ENCODE assay signal across 26 mouse cellular contexts in genomic region chr7:136213962-136214308, GRCm38 (mm10).
A peak's percentile ranks its signal among the peaks of the same experiment; 100 is the strongest.
DNase-seq lines count a peak whose midpoint lies in the region; ATAC-seq lines count a peak whose summit lies in the region.
"Had no signal": no experiment of that assay in that cellular context is flagged by ENCODE, and none has a peak within 500 bp of the region (broad histone marks: within the 10 kb centered on the region; RNA-seq: fewer than 3 reads in every experiment).

No protein-coding gene starts in this region.

- no peaks in the 10 kb centered on the region; the same call in 1 of the 2 replicates for H3K27me3 ChIP-seq in kidney, embryonic 14.5 days (ENCODE audit: control insufficient read depth, insufficient read depth, low read length)
- H3K27me3 ChIP-seq in embryonic facial prominence, embryonic 15.5 days = peaks cover 23% of the 10 kb centered on the region
- H3K27me3 ChIP-seq in limb, embryonic 13.5 days = peaks cover 68% of the 10 kb centered on the region
- H3K27me3 ChIP-seq: midbrain, embryonic 15.5 days; neural tube, embryonic 12.5 days; stomach, embryonic 15.5 days had no signal

- no peak overlapping the region for H3K9ac ChIP-seq in kidney, embryonic 14.5 days (ENCODE audit: low read depth, low read length)
- no peak overlapping the region for H3K9ac ChIP-seq in embryonic facial prominence, embryonic 15.5 days
- H3K9ac ChIP-seq in limb, embryonic 13.5 days = no peak overlapping the region
- H3K9ac ChIP-seq: hindbrain, embryonic 13.5 days; liver, embryonic 12.5 days; midbrain, embryonic 15.5 days; neural tube, embryonic 12.5 days; stomach, embryonic 15.5 days had no signal

- WGBS in kidney, embryonic 14.5 days = 23% methylated on average over 3 of the region's 3 CpGs
- 40% methylated on average over 3 of the region's 3 CpGs for WGBS in embryonic facial prominence, embryonic 15.5 days
- WGBS in limb, embryonic 13.5 days = 14% methylated on average over 3 of the region's 3 CpGs

- no peak overlapping the region for H3K4me3 ChIP-seq in kidney, embryonic 14.5 days (ENCODE audit: low read length)
- no peak overlapping the region for H3K4me3 ChIP-seq in embryonic facial prominence, embryonic 15.5 days (replicated peaks)
- H3K4me3 ChIP-seq in limb, embryonic 13.5 days = no peak overlapping the region
- H3K4me3 ChIP-seq: forebrain, embryonic 10.5 days; heart, adult 2 months; hindbrain, embryonic 13.5 days; liver, embryonic 12.5 days; midbrain, embryonic 15.5 days; neural tube, embryonic 12.5 days; stomach, embryonic 15.5 days had no signal

- H3K4me2 ChIP-seq in kidney, embryonic 14.5 days (replicated peaks; ENCODE audit: low read depth, low read length) = no peak overlapping the region
- no peak overlapping the region for H3K4me2 ChIP-seq in embryonic facial prominence, embryonic 15.5 days (replicated peaks)
- peak overlapping the region; percentile 41 for H3K4me2 ChIP-seq in limb, embryonic 13.5 days (replicated peaks)
- H3K4me2 ChIP-seq: hindbrain, embryonic 13.5 days; liver, embryonic 12.5 days; midbrain, embryonic 15.5 days; stomach, embryonic 15.5 days had no signal

- H3K9me3 ChIP-seq in kidney, embryonic 14.5 days (ENCODE audit: control insufficient read depth, low read length) = no peaks in the 10 kb centered on the region
- no peaks in the 10 kb centered on the region for H3K9me3 ChIP-seq in embryonic facial prominence, embryonic 15.5 days (replicated peaks)
- H3K9me3 ChIP-seq in limb, embryonic 13.5 days = no peaks in the 10 kb centered on the region
- H3K9me3 ChIP-seq: forebrain, embryonic 10.5 days; hindbrain, embryonic 13.5 days; liver, embryonic 12.5 days; midbrain, embryonic 15.5 days; neural tube, embryonic 12.5 days; stomach, embryonic 15.5 days had no signal

- H3K27ac ChIP-seq in kidney, embryonic 14.5 days (ENCODE audit: low read depth, low read length) = peak overlapping the region; percentile 24; the same call in 1 of the 2 replicates
- H3K27ac ChIP-seq in embryonic facial prominence, embryonic 15.5 days (replicated peaks) = peak overlapping the region; percentile 76
- peak overlapping the region; percentile 83; the same call in 1 of the 2 replicates for H3K27ac ChIP-seq in limb, embryonic 13.5 days
- H3K27ac ChIP-seq: heart, adult 2 months; hindbrain, embryonic 13.5 days; liver, embryonic 12.5 days; midbrain, embryonic 15.5 days; neural tube, embryonic 12.5 days; stomach, embryonic 15.5 days had no signal

- H3K4me1 ChIP-seq in kidney, embryonic 14.5 days (ENCODE audit: control insufficient read depth, insufficient read depth, low read length) = peaks cover 20% of the 10 kb centered on the region
- H3K4me1 ChIP-seq in embryonic facial prominence, embryonic 15.5 days = peaks cover 39% of the 10 kb centered on the region
- peaks cover 64% of the 10 kb centered on the region for H3K4me1 ChIP-seq in limb, embryonic 13.5 days
- H3K4me1 ChIP-seq: liver, embryonic 12.5 days; stomach, embryonic 15.5 days had no signal

- no peak for DNase-seq in kidney, adult 18-20 months
- DNase-seq in embryo, embryonic 9.5 days (ENCODE audit: extremely low spot score) = peak; percentile 11
- no peak for DNase-seq in layer of hippocampus, adult 9-10 months (ENCODE audit: low spot score)
- DNase-seq in MN1 (ENCODE audit: low spot score) = no peak
- no peak for DNase-seq in cerebellum, adult 9-11 months
- DNase-seq: adrenal gland, postnatal 25 days; cerebellum, adult 8-10 months; gastrocnemius, postnatal 36 days; heart, adult 2 months; kidney, postnatal 36 days; lung, adult 18-20 months; lung, postnatal 14 days; right cerebral cortex, postnatal 4 days; thymus, postnatal 25 days had no signal

- ATAC-seq in kidney, embryonic 14.5 days (ENCODE audit: low FRiP score, low TSS enrichment) = peak; percentile 56
- no peak for ATAC-seq in embryonic facial prominence, embryonic 15.5 days (ENCODE audit: insufficient number of reproducible peaks, low FRiP score, low TSS enrichment, low read depth)
- ATAC-seq in limb, embryonic 13.5 days (ENCODE audit: low FRiP score, low read depth) = peak; percentile 70; the same call in 1 of the 2 replicates
- ATAC-seq: CD4-positive, CD25-positive, alpha-beta regulatory T cell, adult 4 months; forebrain, embryonic 16.5 days; intestine, embryonic 16.5 days; liver, embryonic 12.5 days; midbrain, embryonic 15.5 days had no signal

- no peaks in the 10 kb centered on the region for H3K36me3 ChIP-seq in kidney, embryonic 14.5 days (ENCODE audit: control insufficient read depth, insufficient read depth, low read length)
- H3K36me3 ChIP-seq in embryonic facial prominence, embryonic 15.5 days = no peaks in the 10 kb centered on the region
- no peaks in the 10 kb centered on the region for H3K36me3 ChIP-seq in limb, embryonic 13.5 days
- H3K36me3 ChIP-seq: forebrain, embryonic 10.5 days; hindbrain, embryonic 13.5 days; liver, embryonic 12.5 days; midbrain, embryonic 15.5 days; neural tube, embryonic 12.5 days; stomach, embryonic 15.5 days had no signal

Comparison
In these comparisons a context has a peak if more than half of its experiments do, and no peak if none do; other contexts are left out.
1. H3K27ac ChIP-seq: peak in every context shown above with its lines; median percentile 83 in limb, embryonic 13.5 days; 76 in embryonic facial prominence, embryonic 15.5 days; 24 in kidney, embryonic 14.5 days.